Comparison of ENCODE assay signal across 8 mouse cellular contexts in the genomic region with DNA sequence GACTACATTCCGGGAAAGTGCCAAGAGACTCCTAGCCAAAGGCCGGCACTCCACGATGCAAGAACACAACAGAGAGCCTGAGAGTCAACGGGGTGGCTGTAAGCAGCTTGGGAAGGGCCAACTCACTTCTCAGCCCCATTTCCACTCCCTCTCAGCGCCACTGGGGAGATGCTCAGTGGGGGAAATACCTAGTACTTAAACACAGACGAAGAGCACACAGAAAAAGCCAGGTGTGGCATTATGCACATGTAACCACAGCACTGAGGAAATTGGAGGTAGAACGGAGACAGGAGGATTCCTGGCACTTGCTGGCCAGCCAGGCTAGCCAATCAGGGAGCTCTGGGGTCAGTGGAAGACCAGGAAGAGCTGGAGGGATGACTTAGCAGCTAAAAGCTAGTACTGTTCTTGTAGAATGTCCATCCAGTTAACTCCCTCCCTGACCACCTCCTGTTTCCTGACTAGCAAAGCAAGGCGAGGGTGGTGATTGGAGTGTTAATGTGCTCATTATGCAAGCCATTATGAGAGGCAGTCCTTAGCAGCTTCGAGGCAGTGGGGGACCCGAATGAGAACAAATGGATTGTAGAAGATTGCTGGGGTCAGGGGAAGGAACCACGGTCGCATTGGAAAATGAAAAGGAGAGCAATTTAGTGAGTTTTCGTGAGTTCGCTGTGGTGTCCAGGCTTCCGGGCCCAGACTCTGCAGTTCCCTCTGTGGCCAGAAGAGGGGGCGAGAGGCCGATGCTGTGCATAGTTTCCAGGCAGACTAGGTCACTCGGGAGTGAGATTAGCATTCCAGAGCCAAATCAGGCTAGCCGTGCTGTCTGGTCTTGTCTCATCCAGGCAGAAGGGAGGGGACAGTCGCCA. TPM values are rescaled to one million over a fixed set of nuclear protein-coding genes. Genes with fewer than 3 reads are reported as not detected.
A peak's percentile ranks its signal among the peaks of the same experiment; 100 is the strongest.
DNase-seq lines count a peak whose midpoint lies in the region; ATAC-seq lines count a peak whose summit lies in the region.

No protein-coding gene starts in this region.

- H3K27me3 ChIP-seq in hindbrain, embryonic 14.5 days (ENCODE audit: control insufficient read depth, insufficient read depth, low read length): no peaks in the 10 kb centered on the region

- H3K9me3 ChIP-seq in hindbrain, embryonic 14.5 days (ENCODE audit: control insufficient read depth, low read length): no peaks in the 10 kb centered on the region

- H3K4me2 ChIP-seq in hindbrain, embryonic 14.5 days (replicated peaks): peak overlapping the region; percentile 22

- peak; percentile 88 for ATAC-seq in hindbrain, embryonic 14.5 days (ENCODE audit: low FRiP score)

- peaks cover 6% of the 10 kb centered on the region; the same call in 1 of the 2 replicates for H3K4me1 ChIP-seq in hindbrain, embryonic 14.5 days (replicated peaks; ENCODE audit: control insufficient read depth, insufficient read depth, low read length)

- peak overlapping the region; percentile 89 for H3K27ac ChIP-seq in hindbrain, embryonic 14.5 days

- H3K9ac ChIP-seq in hindbrain, embryonic 14.5 days: peak overlapping the region; percentile 45

- WGBS in hindbrain, embryonic 14.5 days: 9% methylated on average over 20 of the region's 20 CpGs

- H3K36me3 ChIP-seq in hindbrain, embryonic 14.5 days (replicated peaks; ENCODE audit: control insufficient read depth, insufficient read depth): peaks cover 30% of the 10 kb centered on the region

- peak overlapping the region; percentile 2; the same call in 1 of the 2 replicates for H3K4me3 ChIP-seq in hindbrain, embryonic 14.5 days (replicated peaks; ENCODE audit: low read length)

- peak; percentile 92 for DNase-seq in R1 (ENCODE audit: low read depth, low spot score)
- peak; percentile 93 to 96 for DNase-seq in cerebellum, postnatal 36 days
- peak; percentile 89 to 92 for DNase-seq in frontal cortex, postnatal 25 days (ENCODE audit: low spot score in 2 of 2)
- peak; percentile 93 for DNase-seq in hindbrain, embryonic 14.5 days (ENCODE audit: low spot score)
- peak; percentile 87 to 89 for DNase-seq in layer of hippocampus, postnatal 36 days
- DNase-seq in lung, postnatal 36 days: peak; percentile 92
- peak; percentile 86 for DNase-seq in retina, postnatal 7 days (ENCODE audit: low read depth, low spot score)
- peak; percentile 77 to 90 for DNase-seq in urinary bladder, adult 18-20 months (ENCODE audit: low spot score in 2 of 2)

RNA-seq across cellular contexts. Expression of a gene that starts 12.5 kb away (rescaled TPM):
- 49.3 and 51.3 TPM in 2 replicates for polyA plus RNA-seq in hindbrain, embryonic 14.5 days (2014; fragmentation: Nextera tagmentation; extraction: Ambion mirVana)
- 10 to 100 TPM; 83.5 to 86.9 TPM for total RNA-seq in layer of hippocampus, postnatal 36 days (2021)

RNA-seq across cellular contexts. Expression of a gene that starts 15.9 kb away (rescaled TPM):
- 599 and 617 TPM in 2 replicates for polyA plus RNA-seq in hindbrain, embryonic 14.5 days (2014; fragmentation: Nextera tagmentation; extraction: Ambion mirVana)
- total RNA-seq in layer of hippocampus, postnatal 36 days (2021): 100 to 1,000 TPM; 387 to 407 TPM

RNA-seq across cellular contexts. Expression of a gene that starts 16.0 kb away (rescaled TPM):
- polyA plus RNA-seq in hindbrain, embryonic 14.5 days (2014; fragmentation: Nextera tagmentation; extraction: Ambion mirVana): 0.25 and 0.30 TPM in 2 replicates
- total RNA-seq in layer of hippocampus, postnatal 36 days (2021): not detected

RNA-seq across cellular contexts. Expression of a gene that starts 50.0 kb away (rescaled TPM):
- 89.0 and 90.2 TPM in 2 replicates for polyA plus RNA-seq in hindbrain, embryonic 14.5 days (2014; fragmentation: Nextera tagmentation; extraction: Ambion mirVana)
- 10 to 100 TPM; 12.4 to 16.4 TPM for total RNA-seq in layer of hippocampus, postnatal 36 days (2021)

Comparison
In these comparisons a context has a peak if more than half of its experiments do, and no peak if none do; other contexts are left out.
1. Peak in every context shown above with its lines: DNase-seq, ATAC-seq, H3K4me3 ChIP-seq and H3K27ac ChIP-seq.